Mouse (Mus musculus) urinary bladder, adult 18-20 months (tissue): Measurements from ENCODE around the gene Adcy1.

ENCODE experiments used
- DNase-seq, 2 experiments: peaks; one replicate each; pipeline ENCODE4 v3.0.0; 2022; ENCODE audit warnings: low spot score in 2 of 2, mixed read lengths in 2 of 2

The Adcy1 gene

DNA sequence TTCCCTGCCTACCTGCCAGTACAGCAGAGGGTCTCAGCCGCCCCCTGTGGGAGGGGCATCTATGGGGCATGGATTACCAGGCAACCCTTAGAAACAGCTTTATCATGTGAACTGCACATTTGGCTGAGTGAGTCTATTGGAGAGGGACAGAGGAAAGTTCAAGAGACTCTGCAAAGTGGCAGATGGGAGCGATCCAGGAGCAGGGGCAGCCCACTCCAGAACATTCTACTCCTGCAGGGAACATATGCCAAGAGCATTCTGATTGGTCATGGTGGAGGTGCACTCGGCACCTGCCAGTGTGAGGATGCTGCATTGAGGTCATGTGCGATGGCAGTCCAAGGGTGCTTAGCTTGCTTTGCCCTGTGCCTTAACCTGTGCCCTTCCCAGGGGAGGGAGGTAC is 6.5 kb downstream of the Adcy1 start:
- no peak for DNase-seq

- no peak for DNase-seq
These were observed 8.3 kb downstream of the Adcy1 start for GRCm38 (mm10) chr11:7071617-7072016.

DNA sequence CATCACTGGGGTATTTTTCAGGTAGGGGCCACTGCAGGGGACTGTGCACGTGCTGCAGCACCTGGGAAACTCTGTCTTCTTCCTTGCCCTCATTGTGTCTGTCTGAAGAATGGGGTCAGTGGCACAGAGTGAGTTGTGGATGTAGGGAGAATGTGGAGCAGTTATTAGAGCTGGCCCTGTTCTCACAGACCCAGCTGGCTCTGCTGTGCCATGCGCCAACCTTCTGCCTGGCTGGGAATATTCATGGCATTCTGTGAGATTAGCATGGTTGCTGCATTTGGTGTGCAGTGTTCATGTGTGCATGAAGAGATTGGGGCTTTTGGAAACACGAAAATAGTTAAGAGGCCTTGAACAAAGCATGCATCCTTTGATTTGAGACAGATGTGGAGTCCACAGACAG is 10.3 kb downstream of the Adcy1 start:
- DNase-seq: no peak

DNA sequence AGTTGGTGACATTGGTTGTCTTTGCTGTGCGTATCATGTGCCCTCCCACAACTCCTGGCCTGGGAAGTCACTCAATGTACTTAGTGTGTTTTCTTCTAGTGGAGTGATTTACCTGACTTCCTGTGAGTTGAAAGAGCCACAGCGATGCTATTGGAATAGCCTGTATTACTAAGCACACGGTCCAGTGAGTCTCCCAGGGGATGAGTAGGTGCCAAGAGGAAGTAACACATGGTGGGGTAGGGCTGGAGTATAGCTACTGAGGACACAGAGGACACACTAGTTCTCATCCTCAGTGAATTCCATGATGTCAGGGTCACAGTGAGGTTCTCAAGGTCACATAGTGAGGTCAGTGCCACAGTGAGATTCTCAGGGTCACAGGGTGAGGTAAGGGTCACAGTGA is 13.2 kb downstream of the Adcy1 start:
- no peak for DNase-seq

GRCm38 (mm10) chr11:7081893-7082292 is 18.6 kb downstream of the Adcy1 start:
- no peak for DNase-seq

DNA sequence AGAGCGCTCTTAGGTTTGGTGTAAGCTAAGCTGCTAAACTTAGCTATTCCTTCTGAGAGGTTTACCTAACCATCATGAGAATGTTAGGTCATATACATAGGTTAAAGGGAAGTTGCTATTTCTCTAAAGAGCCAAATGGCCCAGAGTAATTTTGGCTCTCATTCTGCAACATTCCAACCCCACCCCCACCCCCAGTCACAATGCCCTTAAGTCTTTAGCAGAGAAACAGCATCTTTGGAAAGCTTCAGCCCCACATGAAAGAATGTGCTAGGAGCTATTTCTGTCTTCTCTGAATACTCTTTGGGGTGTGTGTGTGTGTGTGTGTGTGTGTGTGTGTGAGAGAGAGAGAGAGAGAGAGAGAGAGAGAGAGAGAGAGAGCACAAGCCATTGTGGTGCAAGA is 20.6 kb downstream of the Adcy1 start:
- no peak for DNase-seq

DNA sequence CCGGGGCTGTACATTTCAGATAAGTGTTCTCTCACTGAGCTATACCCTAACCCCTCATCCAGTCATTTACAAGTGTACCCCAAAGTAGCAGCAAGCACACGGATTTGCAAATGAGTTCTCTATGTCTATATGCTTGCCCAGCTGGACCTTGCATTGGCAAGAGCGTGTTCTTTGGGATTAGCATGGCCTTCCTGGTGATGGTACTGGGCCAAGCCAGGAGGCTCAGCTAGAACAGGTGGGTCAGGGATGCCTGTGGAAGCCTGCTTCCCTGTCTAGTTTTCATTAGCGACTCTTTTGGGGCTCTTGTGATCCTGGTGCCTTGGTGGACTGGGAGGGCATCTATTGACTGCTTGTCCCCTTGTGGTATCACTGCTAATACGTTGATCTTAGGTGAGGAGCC is 21.9 kb downstream of the Adcy1 start:
- DNase-seq: no peak

GRCm38 (mm10) chr11:7091120-7091519 is 27.8 kb downstream of the Adcy1 start:
- no peak for DNase-seq

- DNase-seq: no peak
These were observed 31.6 kb downstream of the Adcy1 start for GRCm38 (mm10) chr11:7094844-7095243.

GRCm38 (mm10) chr11:7101674-7102073 is 38.4 kb downstream of the Adcy1 start:
- no peak for DNase-seq

- no peak for DNase-seq
These were observed 39.2 kb downstream of the Adcy1 start for GRCm38 (mm10) chr11:7102256-7103194.

DNA sequence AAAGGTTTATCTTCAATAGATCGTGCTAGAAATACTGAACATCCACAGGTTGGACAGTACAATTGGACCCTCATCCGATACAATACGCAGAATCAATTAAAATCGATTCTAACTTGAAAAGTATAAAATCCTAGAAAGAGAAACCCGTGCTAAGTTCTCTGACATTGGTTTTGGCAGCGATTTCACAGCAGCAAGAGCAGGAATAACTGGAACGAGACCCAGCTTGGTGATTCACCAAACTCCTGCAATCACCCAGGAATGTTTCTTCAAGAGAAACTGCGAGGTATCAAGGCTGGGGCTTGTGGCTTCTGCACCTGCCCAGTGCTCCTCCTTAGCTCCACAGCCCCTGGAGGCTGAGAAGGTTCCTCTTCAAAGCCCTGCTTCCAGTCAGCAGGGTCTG is 42.0 kb downstream of the Adcy1 start:
- no peak for DNase-seq

DNA sequence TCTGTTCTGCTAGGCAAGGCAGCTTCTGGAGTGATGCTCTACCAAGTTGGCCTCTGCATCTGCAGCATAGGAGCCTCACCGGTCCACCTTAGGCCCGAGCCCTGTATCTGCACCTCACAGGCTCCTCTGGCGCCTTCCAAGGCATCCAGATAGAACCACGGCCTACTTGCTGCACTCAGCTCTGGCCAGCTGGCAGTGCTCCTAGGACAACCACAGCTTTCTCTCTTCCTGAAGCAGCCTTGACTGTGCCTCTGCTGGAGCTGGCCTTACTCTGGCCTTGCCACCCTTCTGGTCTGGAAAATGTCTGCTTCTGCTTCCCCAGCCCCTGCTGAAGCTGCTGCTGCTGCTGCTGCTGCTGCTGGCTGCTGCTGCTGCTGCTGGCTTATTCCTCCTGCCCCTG is 45.8 kb downstream of the Adcy1 start:
- no peak for DNase-seq

DNA sequence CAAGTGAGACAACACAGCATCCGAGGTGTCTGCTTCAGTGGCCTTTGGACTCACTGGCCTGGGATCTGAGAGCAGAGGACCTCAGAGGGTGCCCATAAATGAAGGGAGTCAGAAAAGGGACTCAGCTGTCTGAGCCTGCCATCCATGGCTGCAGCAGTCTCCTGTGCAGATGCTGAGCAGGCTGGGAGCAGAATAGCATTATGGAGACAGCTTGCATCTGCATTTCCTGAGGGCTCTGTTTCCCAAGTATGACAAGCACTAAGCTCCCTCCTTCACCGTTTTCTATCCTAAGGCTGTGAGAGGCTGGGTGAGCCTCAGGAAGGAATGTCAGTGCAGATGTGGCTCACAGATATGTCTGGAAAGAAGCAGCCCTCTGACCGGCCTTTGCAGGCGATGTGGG is 49.8 kb downstream of the Adcy1 start:
- DNase-seq: no peak

DNA sequence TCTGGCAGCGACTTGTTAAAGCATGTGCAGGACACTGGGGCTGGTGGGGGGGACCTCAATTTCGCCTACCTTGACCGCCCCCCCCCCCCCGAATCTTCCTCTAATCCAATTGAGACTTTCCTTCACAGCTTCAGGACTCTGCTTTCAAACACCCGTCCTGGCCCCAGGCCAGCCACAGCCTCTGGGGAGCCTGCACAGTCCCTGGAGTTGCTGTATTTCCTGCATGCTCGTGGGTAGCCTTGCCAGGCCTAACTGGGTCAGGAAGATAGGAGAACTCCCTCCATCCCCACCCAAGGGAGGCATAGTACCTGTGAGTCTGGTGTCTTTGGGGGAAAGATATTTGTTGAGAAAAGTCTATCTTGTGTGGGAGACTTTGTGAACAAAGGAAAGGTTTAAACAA is 50.4 kb downstream of the Adcy1 start:
- DNase-seq: no peak

DNA sequence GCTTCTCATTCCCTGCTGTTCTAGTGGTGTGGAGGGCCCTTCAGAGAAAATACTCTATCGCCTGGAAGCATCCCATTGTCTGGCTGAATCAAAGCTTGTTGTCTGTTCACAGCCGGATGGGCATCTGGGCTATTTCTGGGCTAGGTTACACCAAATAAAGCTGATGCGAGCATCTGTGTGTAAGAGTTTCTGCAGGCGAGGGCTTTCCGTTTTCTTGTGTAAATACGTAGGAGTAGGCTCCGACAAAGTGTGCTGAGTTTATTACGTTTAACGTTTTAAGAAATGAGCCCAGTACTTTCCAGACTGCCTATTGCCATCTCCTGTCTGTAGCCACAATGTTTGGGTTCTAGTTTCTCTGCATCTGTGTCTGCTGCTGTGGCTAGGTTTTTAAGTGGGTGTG is 51.0 kb downstream of the Adcy1 start:
- no peak for DNase-seq

DNA sequence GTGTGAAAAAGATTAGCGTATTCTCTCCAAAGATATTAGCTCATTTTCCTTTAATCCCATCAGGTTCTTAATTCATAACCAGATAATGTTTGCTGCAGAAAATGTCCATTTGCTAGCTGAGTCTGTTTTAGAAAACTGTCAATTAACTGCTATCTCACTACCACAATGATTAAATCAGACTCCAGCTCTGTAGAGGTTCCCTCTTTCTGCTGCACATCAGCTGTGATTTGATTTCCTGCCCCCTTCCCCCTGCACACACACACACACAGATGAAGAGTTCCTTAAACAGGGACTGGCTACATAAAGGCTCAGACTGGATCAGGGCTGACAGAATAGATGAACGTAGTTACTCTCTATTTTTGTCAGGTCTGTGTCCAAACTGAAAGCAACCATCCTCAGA is 53.4 kb downstream of the Adcy1 start:
- no peak for DNase-seq

DNA sequence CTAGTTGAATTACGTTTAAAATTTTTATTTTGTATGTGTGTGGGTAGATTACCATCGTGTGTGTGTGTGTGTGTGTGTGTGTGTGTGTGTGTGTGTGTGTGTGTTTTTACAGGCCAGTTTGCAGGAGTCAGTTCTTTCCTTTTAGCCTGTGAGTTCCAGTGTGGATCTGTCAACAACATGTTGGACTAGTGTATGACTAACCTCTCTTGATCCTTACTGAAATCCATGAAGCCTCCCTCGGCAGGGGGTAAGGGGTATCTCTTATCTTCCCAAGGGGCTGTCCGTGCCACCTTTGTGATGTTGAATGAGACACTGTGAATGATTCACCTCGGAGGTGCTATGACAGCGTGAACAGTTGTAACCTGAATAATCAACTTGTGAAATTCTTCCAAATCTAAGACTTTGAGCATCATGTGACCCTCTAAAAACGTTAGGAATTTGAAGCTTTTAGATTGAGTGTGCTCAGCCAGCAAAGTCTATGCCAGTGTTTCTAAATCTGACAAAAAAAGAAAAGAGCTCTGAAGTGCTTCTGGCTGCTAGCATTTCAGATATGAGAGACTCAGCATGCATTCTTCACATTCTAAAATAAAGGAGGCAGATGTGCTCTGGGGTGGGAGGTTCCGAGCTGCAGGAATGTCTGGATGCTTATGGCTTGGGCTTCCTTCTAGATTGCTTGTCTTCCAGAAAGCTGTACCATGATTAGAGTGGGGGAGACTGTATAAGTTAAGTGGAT is 66.2 kb downstream of the Adcy1 start:
- no peak for DNase-seq

DNA sequence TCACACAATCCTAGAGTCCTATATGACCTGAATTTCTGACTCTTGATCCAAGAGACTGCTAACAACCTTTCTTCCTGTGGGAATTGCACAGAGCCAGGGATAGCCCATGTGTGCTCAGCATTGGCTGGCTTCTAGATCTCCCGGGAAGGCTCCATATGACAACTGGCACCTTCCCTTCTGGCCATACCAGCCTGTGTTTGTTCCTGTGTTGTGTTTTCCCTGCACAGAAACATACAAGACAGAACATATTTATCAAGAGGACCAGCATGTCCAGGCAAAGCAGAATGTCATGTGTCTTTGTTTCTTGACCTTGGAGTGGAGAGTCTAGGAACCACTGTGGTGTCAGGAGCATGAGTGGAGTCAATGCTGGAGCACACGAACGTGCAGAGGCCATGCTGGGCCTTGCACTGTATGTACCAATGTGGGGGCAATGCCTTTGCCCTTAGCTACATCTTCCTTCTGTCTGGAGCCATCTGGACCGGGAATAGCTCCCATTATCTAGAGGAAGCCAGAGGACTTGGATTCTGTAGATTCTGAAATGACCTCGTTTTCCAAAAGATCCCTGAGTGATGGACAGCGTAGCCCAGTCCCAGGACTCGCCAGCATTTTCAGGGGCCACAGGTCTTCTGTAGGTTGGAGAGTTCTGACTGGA is 69.6 kb downstream of the Adcy1 start:
- DNase-seq: no peak

- DNase-seq: no peak
These were observed 70.4 kb downstream of the Adcy1 start for GRCm38 (mm10) chr11:7133736-7134135.

DNA sequence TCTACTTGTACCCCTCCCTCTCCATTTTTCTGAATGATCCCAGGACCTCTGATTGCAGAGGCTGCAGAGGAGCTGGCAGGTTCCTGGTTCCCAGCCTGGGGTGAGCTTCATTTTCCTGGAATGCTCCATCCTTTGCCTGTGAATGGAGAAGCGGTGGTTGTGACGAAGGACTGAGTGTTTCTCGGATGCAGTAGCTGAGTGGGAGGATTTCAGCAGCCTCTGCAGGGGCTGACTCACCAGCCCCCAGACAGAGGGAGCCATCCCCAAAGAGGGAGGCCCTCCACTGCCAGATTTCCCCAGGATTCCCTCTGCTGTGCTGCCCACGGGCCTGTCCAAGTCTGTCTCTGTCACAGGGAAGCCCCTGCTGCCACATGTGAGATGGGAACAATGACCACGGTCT is 71.0 kb downstream of the Adcy1 start:
- no peak for DNase-seq

GRCm38 (mm10) chr11:7135301-7135700 is 72.0 kb downstream of the Adcy1 start:
- DNase-seq: no peak

DNA sequence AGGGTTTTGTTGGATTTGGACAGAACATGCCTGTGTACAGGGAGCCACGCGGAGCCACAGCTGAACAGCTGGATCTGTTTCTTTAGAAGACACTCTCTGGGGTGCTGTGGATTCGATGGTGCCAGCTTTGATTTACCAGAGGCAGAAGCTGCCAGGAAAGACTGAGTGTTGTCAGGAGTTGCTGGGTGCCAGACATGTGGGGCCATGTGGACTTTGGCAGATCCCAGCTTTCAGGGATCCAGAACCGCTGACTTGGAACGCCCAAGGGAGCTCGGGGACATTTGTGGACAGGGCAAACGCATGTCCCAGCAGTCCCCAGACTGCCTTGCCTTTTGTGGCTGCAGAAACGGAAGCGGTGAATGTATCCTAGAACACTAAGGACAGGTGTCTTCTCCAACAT is 72.5 kb downstream of the Adcy1 start:
- no peak for DNase-seq
